Mouse (Mus musculus) hindbrain, embryonic 16.5 days (tissue): Measurements from ENCODE around the gene Tspan33. TPM values are rescaled to one million over a fixed set of nuclear protein-coding genes. Genes with fewer than 3 reads are reported as not detected.

Source experiments
- ATAC-seq: fragments of 200-750 bp; cut with Nextera tagmentation; 2 replicates; pipeline ENCODE4 v1.8.0; 2017; ENCODE audit warnings: moderate TSS enrichment, moderate library complexity
- H3K27ac ChIP-seq: fragments of 300-500 bp; sonication (generic); 2 replicates; pipeline ENCODE4 v1.5.1; 2014; ENCODE audit warnings: low read depth, mild to moderate bottlenecking, control low read depth, low read length, moderate library complexity
- H3K27me3 ChIP-seq: fragments of 300-500 bp; sonication (generic); replicated peaks from 2 replicates; pipeline ENCODE4 v1.6.1; 2014; ENCODE audit warnings: low read length; ENCODE audit not compliant: control insufficient read depth, insufficient read depth
- H3K36me3 ChIP-seq: fragments of 300-500 bp; sonication (generic); 2 replicates; pipeline ENCODE4 v1.6.1; 2014; ENCODE audit warnings: mild to moderate bottlenecking, low read length, moderate library complexity, mixed read lengths; ENCODE audit not compliant: control insufficient read depth, insufficient read depth
- H3K4me1 ChIP-seq: fragments of 300-500 bp; sonication (generic); 2 replicates; pipeline ENCODE4 v1.6.1; 2014; ENCODE audit warnings: low read depth, low read length; ENCODE audit not compliant: control insufficient read depth, insufficient read depth
- H3K4me2 ChIP-seq: fragments of 300-500 bp; sonication (generic); 2 replicates; pipeline ENCODE4 v1.6.1; 2014; ENCODE audit warnings: mild to moderate bottlenecking, low read length, control low read depth, moderate library complexity
- H3K4me3 ChIP-seq: fragments of 300-500 bp; sonication (generic); 2 replicates; pipeline ENCODE4 v1.5.1; 2014; ENCODE audit warnings: mild to moderate bottlenecking, low read length, control low read depth, moderate library complexity
- H3K9ac ChIP-seq: fragments of 300-500 bp; sonication (generic); 2 replicates; pipeline ENCODE4 v1.6.1; 2014; ENCODE audit warnings: low read depth, mild to moderate bottlenecking, control low read depth, low read length, moderate library complexity
- H3K9me3 ChIP-seq: fragments of 300-500 bp; sonication (generic); 2 replicates; pipeline ENCODE4 v1.6.1; 2014; ENCODE audit warnings: mild to moderate bottlenecking, low read length, moderate library complexity; ENCODE audit not compliant: control insufficient read depth
- WGBS: fragments of 180-500 bp; shearing (Covaris S2); extraction: QIAGEN DNeasy Blood & Tissue Kit; methylation state at CpG from one replicate; pipeline ENCODE4 v1.1.7; 2014; 5-methylcytosine and 5-hydroxymethylcytosine counted together
- polyA plus RNA-seq: library from polyadenylated mRNA; unstranded; fragments of >200 nt; fragmentation: Nextera tagmentation; extraction: Ambion mirVana; gene quantifications from 2 replicates; pipeline ENCODE4 v1.2.1, GENCODE M21; 2015

Tspan33 gene
- polyA plus RNA-seq, 1 experiment from 2014 or later, result 10.8 TPM

DNA sequence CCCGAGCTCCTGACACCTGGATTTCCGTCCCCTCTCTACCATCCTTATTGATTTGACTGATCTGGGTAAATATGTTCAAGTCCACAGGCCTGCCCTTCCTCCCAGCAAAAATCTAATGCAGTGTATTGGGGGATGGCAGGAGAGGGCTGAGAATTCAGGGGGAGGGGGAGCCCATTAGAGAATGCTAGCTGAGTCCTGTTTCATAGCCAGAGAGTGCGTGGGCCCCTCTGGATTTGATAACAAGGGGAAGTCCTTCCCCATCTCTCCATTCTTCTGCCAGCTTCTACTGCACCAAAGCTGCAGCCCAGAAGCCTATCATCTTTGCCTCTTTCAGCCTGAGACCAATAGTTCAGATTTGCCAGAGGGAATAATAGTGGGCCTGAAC, 1.3 kb downstream of the Tspan33 start:
- peak overlapping the region; percentile 96 for H3K4me2 ChIP-seq
- no peaks in the 10 kb centered on the region for H3K9me3 ChIP-seq
- ATAC-seq, result no peak
- no peak overlapping the region for H3K4me3 ChIP-seq
- H3K27me3 ChIP-seq, result peaks cover 2% of the 10 kb centered on the region; the same call in 1 of the 2 replicates
- H3K4me1 ChIP-seq, result peaks cover 8% of the 10 kb centered on the region
- H3K9ac ChIP-seq, result no peak overlapping the region
- H3K36me3 ChIP-seq, result no peaks in the 10 kb centered on the region
- 45% methylated on average over 3 of the region's 3 CpGs for WGBS
- no peak overlapping the region for H3K27ac ChIP-seq

GRCm38 (mm10) chr6:29695975-29696374, 2.0 kb downstream of the Tspan33 start:
- H3K9me3 ChIP-seq, result no peaks in the 10 kb centered on the region
- no peak overlapping the region for H3K9ac ChIP-seq
- H3K36me3 ChIP-seq, result no peaks in the 10 kb centered on the region
- WGBS, result 68% methylated on average over 7 of the region's 7 CpGs
- no peak overlapping the region for H3K4me3 ChIP-seq
- no peak overlapping the region for H3K27ac ChIP-seq
- peaks cover 2% of the 10 kb centered on the region; the same call in 1 of the 2 replicates for H3K27me3 ChIP-seq
- no peak overlapping the region; the same call in 1 of the 2 replicates for H3K4me2 ChIP-seq
- no peak for ATAC-seq
- peaks cover 8% of the 10 kb centered on the region for H3K4me1 ChIP-seq

GRCm38 (mm10) chr6:29697139-29697538, 3.1 kb downstream of the Tspan33 start:
- Histone ChIP-seq H3K36me3 (no peaks in the 10 kb centered on the region), H3K27me3 (peaks cover under 1% of the 10 kb centered on the region; the same call in 1 of the 2 replicates), H3K4me2 (no peak overlapping the region), H3K27ac (no peak overlapping the region), H3K4me3 (no peak overlapping the region), H3K9ac (no peak overlapping the region), H3K4me1 (peaks cover 8% of the 10 kb centered on the region), H3K9me3 (no peaks in the 10 kb centered on the region)
- ATAC-seq, result no peak

GRCm38 (mm10) chr6:29697548-29697947, 3.5 kb downstream of the Tspan33 start:
- no peak overlapping the region for H3K9ac ChIP-seq
- no peak for ATAC-seq
- no peak overlapping the region for H3K4me3 ChIP-seq
- no peaks in the 10 kb centered on the region; the same call in 1 of the 2 replicates for H3K27me3 ChIP-seq
- no peaks in the 10 kb centered on the region for H3K36me3 ChIP-seq
- no peaks in the 10 kb centered on the region for H3K9me3 ChIP-seq
- peaks cover 8% of the 10 kb centered on the region for H3K4me1 ChIP-seq
- WGBS, result 48% methylated on average over 3 of the region's 3 CpGs
- H3K4me2 ChIP-seq, result no peak overlapping the region
- H3K27ac ChIP-seq, result no peak overlapping the region

GRCm38 (mm10) chr6:29699085-29699745, 5.2 kb downstream of the Tspan33 start:
- no peak for ATAC-seq
- no peak overlapping the region for H3K27ac ChIP-seq
- no peaks in the 10 kb centered on the region for H3K9me3 ChIP-seq
- no peak overlapping the region for H3K4me3 ChIP-seq
- no peak overlapping the region for H3K4me2 ChIP-seq
- H3K27me3 ChIP-seq, result no peaks in the 10 kb centered on the region
- 91% methylated on average over 7 of the region's 7 CpGs for WGBS
- H3K9ac ChIP-seq, result no peak overlapping the region
- no peaks in the 10 kb centered on the region for H3K36me3 ChIP-seq
- peaks cover 4% of the 10 kb centered on the region; the same call in 1 of the 2 replicates for H3K4me1 ChIP-seq

GRCm38 (mm10) chr6:29701051-29701450, 7.0 kb downstream of the Tspan33 start:
- Histone ChIP-seq H3K27me3 (no peaks in the 10 kb centered on the region), H3K36me3 (no peaks in the 10 kb centered on the region), H3K9me3 (no peaks in the 10 kb centered on the region), H3K9ac (no peak overlapping the region), H3K4me3 (no peak overlapping the region), H3K4me2 (no peak overlapping the region), H3K4me1 (no peaks in the 10 kb centered on the region), H3K27ac (no peak overlapping the region)
- 85% methylated on average over 6 of the region's 6 CpGs for WGBS
- no peak for ATAC-seq

GRCm38 (mm10) chr6:29702126-29702525, 8.1 kb downstream of the Tspan33 start:
- H3K9me3 ChIP-seq, result no peaks in the 10 kb centered on the region
- no peaks in the 10 kb centered on the region for H3K4me1 ChIP-seq
- ATAC-seq, result no peak
- no peak overlapping the region for H3K4me3 ChIP-seq
- no peak overlapping the region for H3K4me2 ChIP-seq
- WGBS, result 79% methylated on average over 3 of the region's 3 CpGs
- H3K27ac ChIP-seq, result no peak overlapping the region
- H3K36me3 ChIP-seq, result no peaks in the 10 kb centered on the region
- H3K9ac ChIP-seq, result no peak overlapping the region
- H3K27me3 ChIP-seq, result no peaks in the 10 kb centered on the region

GRCm38 (mm10) chr6:29704143-29704542, 10.1 kb downstream of the Tspan33 start:
- Histone ChIP-seq H3K4me2 (no peak overlapping the region), H3K4me3 (no peak overlapping the region), H3K27ac (no peak overlapping the region), H3K27me3 (no peaks in the 10 kb centered on the region), H3K4me1 (peaks cover 10% of the 10 kb centered on the region; the same call in 1 of the 2 replicates), H3K9me3 (no peaks in the 10 kb centered on the region), H3K36me3 (no peaks in the 10 kb centered on the region), H3K9ac (no peak overlapping the region)
- 89% methylated on average over 5 of the region's 5 CpGs for WGBS
- no peak for ATAC-seq

DNA sequence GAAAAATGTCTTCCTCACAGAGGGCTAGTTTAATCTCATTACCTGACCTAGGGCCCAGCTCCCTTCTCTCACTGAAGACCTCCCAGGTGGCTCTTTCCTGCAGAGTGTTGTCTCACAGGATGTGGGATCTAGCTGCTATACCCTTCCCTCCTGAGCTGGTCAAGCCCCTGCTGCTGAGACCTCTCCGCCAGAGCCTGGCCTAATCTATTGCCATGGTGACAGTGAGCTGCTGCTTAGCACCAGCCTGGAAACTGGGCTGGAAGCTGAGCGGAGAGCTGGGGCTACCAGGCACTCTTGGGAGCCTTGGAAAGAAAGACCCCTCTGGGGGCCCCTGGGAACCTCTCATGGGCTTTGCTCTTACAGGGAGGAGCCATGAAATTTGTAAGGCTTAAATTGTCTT, 13.9 kb downstream of the Tspan33 start:
- H3K36me3 ChIP-seq, result no peaks in the 10 kb centered on the region
- H3K27me3 ChIP-seq, result no peaks in the 10 kb centered on the region
- H3K27ac ChIP-seq, result peak overlapping the region; percentile 32; the same call in 1 of the 2 replicates
- H3K4me2 ChIP-seq, result no peak overlapping the region
- H3K4me1 ChIP-seq, result peaks cover 10% of the 10 kb centered on the region; the same call in 1 of the 2 replicates
- WGBS, result 9% methylated on average over 2 of the region's 2 CpGs
- H3K9me3 ChIP-seq, result no peaks in the 10 kb centered on the region
- peak; percentile 92 for ATAC-seq
- no peak overlapping the region for H3K4me3 ChIP-seq
- H3K9ac ChIP-seq, result no peak overlapping the region
